Mouse (Mus musculus) lung, adult 18-20 months (tissue): ENCODE data around the gene Adamts17.
A peak's percentile ranks its signal among the peaks of the same experiment; 100 is the strongest.

ENCODE experiments used
- DNase-seq, 2 experiments: peaks; one replicate each; pipeline ENCODE4 v3.0.0; 2022; ENCODE audit warnings: mixed read lengths in 2 of 2

Adamts17 gene

GRCm38 (mm10) chr7:66935041-66935440 is 95.5 kb downstream of the Adamts17 start:
- DNase-seq, result no peak

GRCm38 (mm10) chr7:66936042-66936755 is 96.7 kb downstream of the Adamts17 start:
- no peak for DNase-seq

- DNase-seq, result no peak
Observed at GRCm38 (mm10) chr7:66936911-66937310, 97.4 kb downstream of the Adamts17 start.

GRCm38 (mm10) chr7:66938988-66939783 is 99.7 kb downstream of the Adamts17 start:
- DNase-seq, result no peak

GRCm38 (mm10) chr7:66940761-66941160 is 101.2 kb downstream of the Adamts17 start:
- DNase-seq, result no peak

- no peak for DNase-seq
Observed at GRCm38 (mm10) chr7:66949006-66949405, 109.5 kb downstream of the Adamts17 start.

GRCm38 (mm10) chr7:66952921-66953320 is 113.4 kb downstream of the Adamts17 start:
- peak in 1 of 2 experiments; percentile 1 for DNase-seq

- no peak for DNase-seq
Observed at GRCm38 (mm10) chr7:66954073-66954472, 114.5 kb downstream of the Adamts17 start.

- no peak for DNase-seq
Observed at GRCm38 (mm10) chr7:66954723-66955122, 115.2 kb downstream of the Adamts17 start.

GRCm38 (mm10) chr7:66955455-66955919 is 116.0 kb downstream of the Adamts17 start:
- DNase-seq, result peak in 1 of 2 experiments; percentile 3

- peak; percentile 24 to 51 for DNase-seq
Observed at GRCm38 (mm10) chr7:66955978-66956377, 116.4 kb downstream of the Adamts17 start.

- no peak for DNase-seq
Observed at GRCm38 (mm10) chr7:66957764-66958163, 118.2 kb downstream of the Adamts17 start.

- peak in 1 of 2 experiments; percentile 8 for DNase-seq
Observed at GRCm38 (mm10) chr7:66960246-66961033, 120.9 kb downstream of the Adamts17 start.

- DNase-seq, result peak; percentile 17 to 27
Observed at GRCm38 (mm10) chr7:66962736-66963135, 123.2 kb downstream of the Adamts17 start.

- no peak for DNase-seq
Observed at GRCm38 (mm10) chr7:66963541-66963940, 124.0 kb downstream of the Adamts17 start.

GRCm38 (mm10) chr7:66966541-66967205 is 127.1 kb downstream of the Adamts17 start:
- DNase-seq, result no peak

GRCm38 (mm10) chr7:66967206-66967919 is 127.8 kb downstream of the Adamts17 start:
- no peak for DNase-seq

GRCm38 (mm10) chr7:66968661-66969060 is 129.1 kb downstream of the Adamts17 start:
- DNase-seq, result no peak

GRCm38 (mm10) chr7:66969199-66969598 is 129.7 kb downstream of the Adamts17 start:
- no peak for DNase-seq

- no peak for DNase-seq
Observed at GRCm38 (mm10) chr7:66970235-66970634, 130.7 kb downstream of the Adamts17 start.

GRCm38 (mm10) chr7:66970974-66971373 is 131.4 kb downstream of the Adamts17 start:
- no peak for DNase-seq

GRCm38 (mm10) chr7:66974859-66975258 is 135.3 kb downstream of the Adamts17 start:
- DNase-seq, result no peak
